Mouse (Mus musculus) kidney, embryonic 16.5 days (tissue): ENCODE results near the gene Ppy. TPM values are rescaled to one million over a fixed set of nuclear protein-coding genes. Genes with fewer than 3 reads are reported as not detected.

ENCODE experiments used
- ATAC-seq: fragments of 200-750 bp; cut with Nextera tagmentation; 2 replicates; pipeline ENCODE4 v1.8.0; 2017; ENCODE audit warnings: moderate TSS enrichment; ENCODE audit not compliant: low FRiP score, low TSS enrichment
- H3K27ac ChIP-seq: fragments of 300-500 bp; sonication (generic); 2 replicates; pipeline ENCODE4 v1.5.1; 2014; ENCODE audit warnings: low read length
- H3K27me3 ChIP-seq: fragments of 300-500 bp; sonication (generic); 2 replicates; pipeline ENCODE4 v1.6.1; 2014; ENCODE audit warnings: low read length, control low read depth, mixed read lengths; ENCODE audit not compliant: insufficient read depth
- H3K36me3 ChIP-seq: fragments of 300-500 bp; sonication (generic); 2 replicates; pipeline ENCODE4 v1.6.1; 2014; ENCODE audit warnings: low read length, control low read depth, mixed read lengths; ENCODE audit not compliant: insufficient read depth
- H3K4me1 ChIP-seq: fragments of 300-500 bp; sonication (generic); 2 replicates; pipeline ENCODE4 v1.6.1; 2014; ENCODE audit warnings: low read length, control low read depth, mixed read lengths; ENCODE audit not compliant: insufficient read depth
- H3K4me2 ChIP-seq: fragments of 300-500 bp; sonication (generic); replicated peaks from 2 replicates; pipeline ENCODE4 v1.6.1; 2014; ENCODE audit warnings: low read depth, low read length
- H3K4me3 ChIP-seq: fragments of 300-500 bp; sonication (generic); 2 replicates; pipeline ENCODE4 v1.5.1; 2014; ENCODE audit warnings: mild to moderate bottlenecking, low read length
- H3K9ac ChIP-seq: fragments of 300-500 bp; sonication (generic); replicated peaks from 2 replicates; pipeline ENCODE4 v1.6.1; 2014; ENCODE audit warnings: low read length
- H3K9me3 ChIP-seq: fragments of 300-500 bp; sonication (generic); 2 replicates; pipeline ENCODE4 v1.6.1; 2016; ENCODE audit warnings: low read length, control low read depth
- WGBS: fragments of 180-500 bp; shearing (Covaris S2); extraction: QIAGEN DNeasy Blood & Tissue Kit; methylation state at CpG from one replicate; pipeline ENCODE4 v1.1.7; 2014; 5-methylcytosine and 5-hydroxymethylcytosine counted together
- polyA plus RNA-seq: library from polyadenylated mRNA; unstranded; fragments of >200 nt; fragmentation: Nextera tagmentation; extraction: Ambion mirVana; gene quantifications from 2 replicates; pipeline ENCODE4 v1.2.1, GENCODE M21; 2015

Ppy gene
- not detected in 2 replicates for polyA plus RNA-seq

- Histone ChIP-seq H3K9ac (no peak within 1 kb of the TSS), H3K4me1 (peaks cover 13% of the 10 kb centered on the region), H3K4me3 (no peak within 1 kb of the TSS), H3K27me3 (peaks cover 29% of the 10 kb centered on the region), H3K27ac (no peak within 1 kb of the TSS), H3K36me3 (no peaks in the 10 kb centered on the region), H3K9me3 (no peaks in the 10 kb centered on the region), H3K4me2 (no peak within 1 kb of the TSS; the same call in 1 of the 2 replicates)
- 81% methylated on average over 4 of the region's 4 CpGs for WGBS
- ATAC-seq: no peak
Measured at GRCm38 (mm10) chr11:102101219-102101618, at the start of gene Ppy. Gene Ppy (minus strand): TSS chr11:102101319.

GRCm38 (mm10) chr11:102147213-102147989, 46.3 kb upstream of the Ppy start:
- Histone ChIP-seq H3K4me1 (peaks cover 20% of the 10 kb centered on the region; the same call in 1 of the 2 replicates), H3K27ac (no peak overlapping the region), H3K36me3 (no peaks in the 10 kb centered on the region), H3K4me3 (peak overlapping the region; percentile 18; the same call in 1 of the 2 replicates), H3K27me3 (peaks cover 55% of the 10 kb centered on the region), H3K4me2 (peak overlapping the region; percentile 33), H3K9me3 (no peaks in the 10 kb centered on the region), H3K9ac (no peak overlapping the region)
- WGBS: 8% methylated on average over 34 of the region's 34 CpGs
- ATAC-seq: no peak

GRCm38 (mm10) chr11:102146531-102146930, 45.4 kb upstream of the Ppy start:
- Histone ChIP-seq H3K27ac (no peak overlapping the region), H3K4me3 (no peak overlapping the region), H3K36me3 (no peaks in the 10 kb centered on the region), H3K9me3 (no peaks in the 10 kb centered on the region), H3K27me3 (peaks cover 55% of the 10 kb centered on the region), H3K4me2 (no peak overlapping the region), H3K9ac (no peak overlapping the region), H3K4me1 (peaks cover 22% of the 10 kb centered on the region; the same call in 1 of the 2 replicates)
- ATAC-seq: no peak
- WGBS: 13% methylated on average over 17 of the region's 17 CpGs

- ATAC-seq: no peak
- WGBS: 4% methylated on average over 16 of the region's 16 CpGs
- Histone ChIP-seq H3K4me3 (peak overlapping the region; percentile 40), H3K27ac (no peak overlapping the region), H3K36me3 (no peaks in the 10 kb centered on the region), H3K4me1 (peaks cover 22% of the 10 kb centered on the region; the same call in 1 of the 2 replicates), H3K27me3 (peaks cover 55% of the 10 kb centered on the region), H3K9me3 (no peaks in the 10 kb centered on the region), H3K9ac (no peak overlapping the region; the same call in 1 of the 2 replicates), H3K4me2 (peak overlapping the region; percentile 59)
Measured at GRCm38 (mm10) chr11:102146005-102146404, 44.9 kb upstream of the Ppy start.

- peaks cover 55% of the 10 kb centered on the region for H3K27me3 ChIP-seq
- peak within 1 kb of the TSS; percentile 38; the same call in 1 of the 2 replicates for H3K9ac ChIP-seq
- ATAC-seq: peak; percentile 24; the same call in 1 of the 2 replicates
- no peaks in the 10 kb centered on the region for H3K9me3 ChIP-seq
- 1% methylated on average over 50 of the region's 50 CpGs for WGBS
- H3K4me2 ChIP-seq: peak within 1 kb of the TSS; percentile 59
- no peak within 1 kb of the TSS for H3K27ac ChIP-seq
- peak within 1 kb of the TSS; percentile 40 for H3K4me3 ChIP-seq
- H3K4me1 ChIP-seq: peaks cover 22% of the 10 kb centered on the region; the same call in 1 of the 2 replicates
- H3K36me3 ChIP-seq: no peaks in the 10 kb centered on the region
Measured at GRCm38 (mm10) chr11:102145471-102146001, 44.4 kb upstream of the Ppy start, which contains the start of gene Nags. Gene Nags (plus strand): TSS chr11:102145513.

- Histone ChIP-seq H3K27ac (no peak overlapping the region), H3K27me3 (peaks cover 55% of the 10 kb centered on the region)
- WGBS: 26% methylated on average over 13 of the region's 13 CpGs
Measured at GRCm38 (mm10) chr11:102144957-102145470, 43.9 kb upstream of the Ppy start.

GRCm38 (mm10) chr11:102142355-102142754, 41.2 kb upstream of the Ppy start:
- peaks cover 18% of the 10 kb centered on the region; the same call in 1 of the 2 replicates for H3K4me1 ChIP-seq
- no peaks in the 10 kb centered on the region for H3K36me3 ChIP-seq
- no peaks in the 10 kb centered on the region for H3K9me3 ChIP-seq
- peaks cover 38% of the 10 kb centered on the region for H3K27me3 ChIP-seq
- H3K4me2 ChIP-seq: no peak overlapping the region
- H3K27ac ChIP-seq: no peak overlapping the region
- no peak overlapping the region for H3K9ac ChIP-seq
- no peak overlapping the region for H3K4me3 ChIP-seq
- 48% methylated on average over 7 of the region's 7 CpGs for WGBS
- ATAC-seq: no peak

More at GRCm38 (mm10) chr11:102144957-102145470, 43.9 kb upstream of the Ppy start:
- Histone ChIP-seq H3K9me3 (no peaks in the 10 kb centered on the region), H3K4me1 (peaks cover 22% of the 10 kb centered on the region; the same call in 1 of the 2 replicates), H3K4me3 (peak overlapping the region; percentile 40), H3K9ac (no peak overlapping the region), H3K36me3 (no peaks in the 10 kb centered on the region), H3K4me2 (peak overlapping the region; percentile 59)
- no peak; the same call in 1 of the 2 replicates for ATAC-seq

GRCm38 (mm10) chr11:102140508-102140907, 39.4 kb upstream of the Ppy start:
- Histone ChIP-seq H3K27me3 (peaks cover 20% of the 10 kb centered on the region), H3K27ac (no peak overlapping the region), H3K4me1 (peaks cover 7% of the 10 kb centered on the region; the same call in 1 of the 2 replicates), H3K4me2 (no peak overlapping the region), H3K9ac (no peak overlapping the region), H3K36me3 (no peaks in the 10 kb centered on the region), H3K9me3 (no peaks in the 10 kb centered on the region), H3K4me3 (no peak overlapping the region)
- WGBS: 5% methylated on average over 5 of the region's 5 CpGs
- ATAC-seq: no peak

- Histone ChIP-seq H3K4me1 (peaks cover 10% of the 10 kb centered on the region; the same call in 1 of the 2 replicates), H3K27me3 (peaks cover 3% of the 10 kb centered on the region; the same call in 1 of the 2 replicates), H3K36me3 (no peaks in the 10 kb centered on the region), H3K4me2 (peak overlapping the region; percentile 52), H3K27ac (no peak overlapping the region), H3K9ac (peak overlapping the region; percentile 55), H3K9me3 (no peaks in the 10 kb centered on the region), H3K4me3 (peak overlapping the region; percentile 34)
- no peak for ATAC-seq
- whole genome bisulfite sequencing: 0% methylated on average over 18 of the region's 18 CpGs
Measured at GRCm38 (mm10) chr11:102138447-102138740, 37.3 kb upstream of the Ppy start.
